ENCODE assay signal across 10 mouse cellular contexts in genomic region chr12:8774183-8774582, GRCm38 (mm10). TPM values are rescaled to one million over a fixed set of nuclear protein-coding genes. Genes with fewer than 3 reads are reported as not detected.
DNase-seq lines count a peak whose midpoint lies in the region; ATAC-seq and TF ChIP-seq lines count a peak whose summit lies in the region.
"Had no signal": no experiment of that assay in that cellular context is flagged by ENCODE, and none has a peak within 500 bp of the region (broad histone marks: within the 10 kb centered on the region; RNA-seq: fewer than 3 reads in every experiment).

No protein-coding gene starts in this region.

- peaks cover 23% of the 10 kb centered on the region for H3K79me2 ChIP-seq in MEL (ENCODE audit: control insufficient read depth, insufficient read depth, low read length, poor library complexity)

- no peak overlapping the region for H3K27ac ChIP-seq in hindbrain, embryonic 13.5 days
- no peak overlapping the region for H3K27ac ChIP-seq in hindbrain, embryonic 14.5 days
- H3K27ac ChIP-seq in MEL (ENCODE audit: control insufficient read depth, low read depth, low read length), result no peak overlapping the region
- no peak overlapping the region for H3K27ac ChIP-seq in embryonic facial prominence, embryonic 11.5 days (replicated peaks; ENCODE audit: low read depth, low read length)
- H3K27ac ChIP-seq in limb, embryonic 15.5 days, result peak overlapping the region; percentile 93
- no peak overlapping the region for H3K27ac ChIP-seq in thymus, adult 2 months (ENCODE audit: control insufficient read depth, insufficient read depth, low read length)

- no peak for TF ChIP-seq POLR2A in MEL (IDR thresholded peaks at IDR 0.05; ENCODE audit: control insufficient read depth in 1 of 2, insufficient read depth in 1 of 2, low read depth in 1 of 2, low read length in 2 of 2, poor library complexity in 1 of 2)
- TF ChIP-seq POLR2A in thymus, adult 2 months (IDR thresholded peaks at IDR 0.05; ENCODE audit: control insufficient read depth, extremely low read depth, insufficient read depth, low read length, poor library complexity), result no peak

- DNase-seq in hindbrain, embryonic 14.5 days (ENCODE audit: low spot score), result no peak
- no peak for DNase-seq in MEL (ENCODE audit: low read depth, low spot score)
- no peak for DNase-seq in embryonic facial prominence, embryonic 11.5 days (ENCODE audit: low spot score)
- no peak for DNase-seq in thymus, adult 2 months
- DNase-seq in heart, adult 8-10 months (ENCODE audit: low spot score), result no peak
- DNase-seq: adrenal gland, postnatal 25 days; kidney, adult 8-10 months; thymus, postnatal 25 days had no signal

- ATAC-seq in hindbrain, embryonic 13.5 days (ENCODE audit: low FRiP score), result no peak
- no peak for ATAC-seq in hindbrain, embryonic 14.5 days (ENCODE audit: low FRiP score)
- ATAC-seq in embryonic facial prominence, embryonic 11.5 days (replicated peaks; ENCODE audit: insufficient number of reproducible peaks, low FRiP score, low TSS enrichment, low read depth), result no peak
- ATAC-seq in limb, embryonic 15.5 days (ENCODE audit: insufficient number of reproducible peaks, low FRiP score, low TSS enrichment, low read depth), result no peak

- H3K27me3 ChIP-seq in hindbrain, embryonic 13.5 days, result no peaks in the 10 kb centered on the region
- no peaks in the 10 kb centered on the region for H3K27me3 ChIP-seq in hindbrain, embryonic 14.5 days (ENCODE audit: control insufficient read depth, insufficient read depth, low read length)
- no peaks in the 10 kb centered on the region for H3K27me3 ChIP-seq in MEL (ENCODE audit: control insufficient read depth in 1 of 2, insufficient read depth in 2 of 2, low read length in 2 of 2)
- H3K27me3 ChIP-seq in embryonic facial prominence, embryonic 11.5 days (ENCODE audit: control insufficient read depth, insufficient read depth, low read length), result no peaks in the 10 kb centered on the region
- H3K27me3 ChIP-seq in limb, embryonic 15.5 days, result no peaks in the 10 kb centered on the region
- peaks cover 2% of the 10 kb centered on the region for H3K27me3 ChIP-seq in thymus, adult 2 months (ENCODE audit: control insufficient read depth, insufficient read depth, low read length)

- no peaks in the 10 kb centered on the region for H3K9me3 ChIP-seq in hindbrain, embryonic 13.5 days
- no peaks in the 10 kb centered on the region for H3K9me3 ChIP-seq in hindbrain, embryonic 14.5 days (ENCODE audit: control insufficient read depth, low read length)
- H3K9me3 ChIP-seq in MEL (replicated peaks; ENCODE audit: insufficient read depth, low read length), result no peaks in the 10 kb centered on the region
- H3K9me3 ChIP-seq in embryonic facial prominence, embryonic 11.5 days (replicated peaks; ENCODE audit: control insufficient read depth, low read length), result no peaks in the 10 kb centered on the region
- no peaks in the 10 kb centered on the region for H3K9me3 ChIP-seq in limb, embryonic 15.5 days

- TF ChIP-seq CTCF in MEL (IDR thresholded peaks at IDR 0.05 in 2 of 3, conservative IDR thresholded peaks at IDR 0.05 in 1 of 3; ENCODE audit: control insufficient read depth in 1 of 3, insufficient read depth in 1 of 3, low read depth in 2 of 3, low read length in 3 of 3, poor library complexity in 1 of 3, severe bottlenecking in 1 of 3), result no peak
- no peak for TF ChIP-seq CTCF in thymus, adult 2 months (IDR thresholded peaks at IDR 0.05; ENCODE audit: borderline replicate concordance, control insufficient read depth, extremely low read depth, insufficient read depth, low read length, poor library complexity)

- H3K9ac ChIP-seq in hindbrain, embryonic 13.5 days, result 0 out of 2 replicates have a peak overlapping the region, but pooled peaks have one; percentile 30
- no peak overlapping the region for H3K9ac ChIP-seq in hindbrain, embryonic 14.5 days
- H3K9ac ChIP-seq in MEL (ENCODE audit: control insufficient read depth, low read depth, low read length, poor library complexity, severe bottlenecking), result no peak overlapping the region
- H3K9ac ChIP-seq in embryonic facial prominence, embryonic 11.5 days (replicated peaks; ENCODE audit: low read length), result no peak overlapping the region
- no peak overlapping the region for H3K9ac ChIP-seq in limb, embryonic 15.5 days

- H3K4me2 ChIP-seq in hindbrain, embryonic 13.5 days, result no peak overlapping the region
- H3K4me2 ChIP-seq in hindbrain, embryonic 14.5 days (replicated peaks), result no peak overlapping the region
- peak overlapping the region; percentile 86 for H3K4me2 ChIP-seq in embryonic facial prominence, embryonic 11.5 days (ENCODE audit: low read depth, low read length)
- H3K4me2 ChIP-seq in limb, embryonic 15.5 days, result peak overlapping the region; percentile 73

- TF ChIP-seq RAD21 in MEL (IDR thresholded peaks at IDR 0.05; ENCODE audit: low read depth, low read length), result no peak

- no peaks in the 10 kb centered on the region for H3K36me3 ChIP-seq in hindbrain, embryonic 13.5 days
- H3K36me3 ChIP-seq in hindbrain, embryonic 14.5 days (replicated peaks; ENCODE audit: control insufficient read depth, insufficient read depth), result no peaks in the 10 kb centered on the region
- peaks cover 0 to 16% of the 10 kb centered on the region in 2 experiments; a peak in 2 of 4 replicates for H3K36me3 ChIP-seq in MEL (ENCODE audit: control insufficient read depth in 1 of 2, insufficient read depth in 2 of 2, low read length in 2 of 2)
- H3K36me3 ChIP-seq in embryonic facial prominence, embryonic 11.5 days (replicated peaks; ENCODE audit: control insufficient read depth, insufficient read depth, low read depth, low read length), result no peaks in the 10 kb centered on the region
- no peaks in the 10 kb centered on the region for H3K36me3 ChIP-seq in limb, embryonic 15.5 days
- H3K36me3 ChIP-seq in thymus, adult 2 months (ENCODE audit: control insufficient read depth, insufficient read depth, low read length), result no peaks in the 10 kb centered on the region

- no peak overlapping the region for H3K4me3 ChIP-seq in hindbrain, embryonic 13.5 days
- H3K4me3 ChIP-seq in hindbrain, embryonic 14.5 days (replicated peaks; ENCODE audit: low read length), result no peak overlapping the region
- no peak overlapping the region for H3K4me3 ChIP-seq in MEL (ENCODE audit: control insufficient read depth in 1 of 2, insufficient read depth in 1 of 2, low read depth in 2 of 2, low read length in 2 of 2)
- peak overlapping the region; percentile 86 for H3K4me3 ChIP-seq in embryonic facial prominence, embryonic 11.5 days (ENCODE audit: low read depth, low read length)
- peak overlapping the region; percentile 90 for H3K4me3 ChIP-seq in limb, embryonic 15.5 days
- H3K4me3 ChIP-seq in thymus, adult 2 months (ENCODE audit: control insufficient read depth, insufficient read depth, low read length), result no peak overlapping the region

- TF ChIP-seq EP300 in MEL (IDR thresholded peaks at IDR 0.05; ENCODE audit: low read depth in 1 of 2, low read length in 2 of 2), result no peak

- peaks cover 18% of the 10 kb centered on the region for H3K4me1 ChIP-seq in hindbrain, embryonic 13.5 days (replicated peaks)
- H3K4me1 ChIP-seq in hindbrain, embryonic 14.5 days (replicated peaks; ENCODE audit: control insufficient read depth, insufficient read depth, low read length), result peaks cover 17% of the 10 kb centered on the region; the same call in 1 of the 2 replicates
- H3K4me1 ChIP-seq in MEL (ENCODE audit: control insufficient read depth in 1 of 2, insufficient read depth in 2 of 2, low read length in 2 of 2), result peaks cover 4 to 25% of the 10 kb centered on the region in 2 experiments
- H3K4me1 ChIP-seq in embryonic facial prominence, embryonic 11.5 days (ENCODE audit: control insufficient read depth, insufficient read depth, low read length), result peaks cover 5% of the 10 kb centered on the region
- H3K4me1 ChIP-seq in limb, embryonic 15.5 days, result peaks cover 65% of the 10 kb centered on the region
- peaks cover 22% of the 10 kb centered on the region for H3K4me1 ChIP-seq in thymus, adult 2 months (replicated peaks; ENCODE audit: control insufficient read depth, insufficient read depth, low read length)

TF ChIP-seq in MEL, 35 proteins besides CTCF, POLR2A, EP300 and RAD21:
- 0 out of 2 replicates have a peak, but pooled peaks have one; percentile 33 for TF ChIP-seq ZNF384 (IDR thresholded peaks at IDR 0.05; ENCODE audit: low read depth, low read length)
- no peak for TF ChIP-seq NRF1 (IDR thresholded peaks at IDR 0.05; ENCODE audit: insufficient read depth, low read depth, low read length, poor library complexity, severe bottlenecking)
TF ChIP-seq in MEL: peak in this region for 1.

RNA-seq across cellular contexts. Expression of gene Sdc1, which starts 3.1 kb away (rescaled TPM):
- polyA plus RNA-seq in hindbrain, embryonic 13.5 days (2015; fragmentation: Nextera tagmentation; extraction: Ambion mirVana), result 23.7 and 25.6 TPM in 2 replicates
- polyA plus RNA-seq in hindbrain, embryonic 14.5 days (2014; fragmentation: Nextera tagmentation; extraction: Ambion mirVana), result 16.8 and 18.1 TPM in 2 replicates
- 25.3 and 32.3 TPM in 2 replicates for total RNA-seq in MEL (2012; rRNA removed)
- 10 to 100 TPM in 1 of 2 experiments, not detected in 1; 33.6 TPM for polyA plus RNA-seq in MEL (2012; ENCODE audit: insufficient read depth in 1 of 2, insufficient read length in 2 of 2, low read depth in 1 of 2, low replicate concordance in 2 of 2, missing spikeins in 1 of 2)
- polyA plus RNA-seq in embryonic facial prominence, embryonic 11.5 days (2014; fragmentation: Nextera tagmentation; extraction: Ambion mirVana), result 120 and 128 TPM in 2 replicates
- 285 and 309 TPM in 2 replicates for polyA plus RNA-seq in limb, embryonic 15.5 days (2015; fragmentation: Nextera tagmentation; extraction: Ambion mirVana)
- 28.3 and 28.9 TPM in 2 replicates for polyA plus RNA-seq in thymus, adult 2 months (2012; rRNA removed)
- total RNA-seq in heart, adult 8-10 months (2022), result 1 to 10 TPM; 5.8 to 8.6 (median 7.3) TPM

Comparison
In these comparisons a context has a peak if more than half of its experiments do, and no peak if none do; other contexts are left out.
1. H3K4me2 ChIP-seq: peak in embryonic facial prominence, embryonic 11.5 days (single experiment) and limb, embryonic 15.5 days (single experiment); none in hindbrain, embryonic 13.5 days (single experiment) and hindbrain, embryonic 14.5 days (single experiment).
2. H3K4me3 ChIP-seq: peak in embryonic facial prominence, embryonic 11.5 days (single experiment) and limb, embryonic 15.5 days (single experiment); none in hindbrain, embryonic 13.5 days (single experiment), hindbrain, embryonic 14.5 days (single experiment), MEL (0 of 2) and thymus, adult 2 months (single experiment).